Mouse (Mus musculus) Muller cell, postnatal 12 days (primary cell): ENCODE data around the gene Stab1.

Source experiments
- DNase-seq: peaks from one replicate; pipeline ENCODE4 v3.0.0-alpha.2; 2015; ENCODE audit errors: inconsistent ontology term

Stab1 gene

GRCm38 (mm10) chr14:31168425-31168824 is at the start of gene Stab1:
Stab1 (minus strand) TSS chr14:31168641.
- DNase-seq: no peak

- DNase-seq: peak; percentile 69
Observed at GRCm38 (mm10) chr14:31217666-31218065, 49.2 kb upstream of the Stab1 start, which contains the start of gene Sema3g. Sema3g (plus strand) TSS chr14:31217860.

- no peak for DNase-seq
Observed at GRCm38 (mm10) chr14:31216846-31217245, 48.4 kb upstream of the Stab1 start, which contains the start of gene Nisch. Nisch (minus strand) TSS chr14:31216946.

GRCm38 (mm10) chr14:31215157-31216002 is 46.9 kb upstream of the Stab1 start:
- peak; percentile 51 for DNase-seq

- DNase-seq: no peak
Observed at GRCm38 (mm10) chr14:31214684-31215083, 46.2 kb upstream of the Stab1 start.

GRCm38 (mm10) chr14:31213868-31214267 is 45.4 kb upstream of the Stab1 start:
- DNase-seq: no peak

GRCm38 (mm10) chr14:31212499-31212898 is 44.1 kb upstream of the Stab1 start:
- no peak for DNase-seq

- no peak for DNase-seq
Observed at GRCm38 (mm10) chr14:31211854-31212253, 43.4 kb upstream of the Stab1 start.

GRCm38 (mm10) chr14:31209133-31209557 is 40.7 kb upstream of the Stab1 start:
- no peak for DNase-seq

- DNase-seq: no peak
Observed at GRCm38 (mm10) chr14:31208084-31208483, 39.6 kb upstream of the Stab1 start, which contains the start of gene Tnnc1. Tnnc1 (plus strand) TSS chr14:31208312.

GRCm38 (mm10) chr14:31207070-31207830 is 38.8 kb upstream of the Stab1 start:
- no peak for DNase-seq

GRCm38 (mm10) chr14:31206472-31206981 is 38.1 kb upstream of the Stab1 start:
- peak; percentile 94 for DNase-seq

- DNase-seq: peak; percentile 70
Observed at GRCm38 (mm10) chr14:31205562-31206467, 37.4 kb upstream of the Stab1 start.

GRCm38 (mm10) chr14:31205244-31205561 is 36.8 kb upstream of the Stab1 start:
- DNase-seq: peak; percentile 53

- no peak for DNase-seq
Observed at GRCm38 (mm10) chr14:31204844-31205243, 36.4 kb upstream of the Stab1 start.

GRCm38 (mm10) chr14:31200038-31200437 is 31.6 kb upstream of the Stab1 start:
- no peak for DNase-seq

- no peak for DNase-seq
Observed at GRCm38 (mm10) chr14:31199599-31199998, 31.2 kb upstream of the Stab1 start.

GRCm38 (mm10) chr14:31197547-31198516 is 29.4 kb upstream of the Stab1 start:
- peak; percentile 84 for DNase-seq

- DNase-seq: no peak
Observed at GRCm38 (mm10) chr14:31195968-31196367, 27.5 kb upstream of the Stab1 start.

- DNase-seq: no peak
Observed at GRCm38 (mm10) chr14:31195521-31195920, 27.1 kb upstream of the Stab1 start.
